Mouse (Mus musculus): ENCODE measurements around the gene Rem1. TPM values are rescaled to one million over a fixed set of nuclear protein-coding genes. Genes with fewer than 3 reads are reported as not detected.

The Rem1 gene
- total and polyA plus RNA-seq, 3 experiments: not detected

- TF ChIP-seq POLR2AphosphoS5 (IDR thresholded peaks at IDR 0.05; ENCODE audit: insufficient replicate concordance, low read depth, low read length) (no peak), GATA2 (IDR thresholded peaks at IDR 0.05; ENCODE audit: borderline replicate concordance, low read depth, low read length) (no peak), TAL1 (conservative IDR thresholded peaks at IDR 0.05; ENCODE audit: low read depth, low read length) (no peak), GATA1 (IDR thresholded peaks at IDR 0.05; ENCODE audit: borderline replicate concordance, low read length) (no peak), CTCF (IDR thresholded peaks at IDR 0.05; ENCODE audit: low read depth, low read length) (no peak)
- Histone ChIP-seq H3K4me3 (ENCODE audit: low read depth, low read length) (no peak overlapping the region), H3K4me1 (ENCODE audit: insufficient read depth, low read depth, low read length) (no peaks in the 10 kb centered on the region; the same call in 1 of the 2 replicates), H3K36me3 (replicated peaks) (no peaks in the 10 kb centered on the region), H3K27me3 (ENCODE audit: insufficient read depth, low read length) (peaks cover 4% of the 10 kb centered on the region; the same call in 1 of the 2 replicates), H3K9me3 (replicated peaks) (no peaks in the 10 kb centered on the region)
- ATAC-seq (ENCODE audit: extremely low read depth, insufficient number of reproducible peaks, low FRiP score, poor library complexity, severe bottlenecking) (no peak), DNase-seq (ENCODE audit: low spot score) (no peak)
These were observed 14.6 kb upstream of the Rem1 start for GRCm38 (mm10) chr2:152612193-152612592.

- H3K4me1 ChIP-seq (ENCODE audit: insufficient read depth, low read depth, low read length): no peaks in the 10 kb centered on the region; the same call in 1 of the 2 replicates
- TF ChIP-seq POLR2AphosphoS5 (IDR thresholded peaks at IDR 0.05; ENCODE audit: insufficient replicate concordance, low read depth, low read length) (no peak), TAL1 (conservative IDR thresholded peaks at IDR 0.05; ENCODE audit: low read depth, low read length) (no peak), GATA1 (IDR thresholded peaks at IDR 0.05; ENCODE audit: borderline replicate concordance, low read length) (no peak), CTCF (IDR thresholded peaks at IDR 0.05; ENCODE audit: low read depth, low read length) (peak; percentile 70)
- no peaks in the 10 kb centered on the region for H3K36me3 ChIP-seq (replicated peaks)
- peaks cover 12% of the 10 kb centered on the region for H3K27me3 ChIP-seq (ENCODE audit: insufficient read depth, low read length)
- no peak; the same call in 1 of the 2 replicates for ATAC-seq (ENCODE audit: extremely low read depth, insufficient number of reproducible peaks, low FRiP score, poor library complexity, severe bottlenecking)
- peak; percentile 74 for DNase-seq (ENCODE audit: low spot score)
- no peaks in the 10 kb centered on the region for H3K9me3 ChIP-seq (replicated peaks)
- H3K4me3 ChIP-seq (ENCODE audit: low read depth, low read length): no peak overlapping the region
These were observed 11.2 kb upstream of the Rem1 start for GRCm38 (mm10) chr2:152615563-152615962.

- Histone ChIP-seq H3K36me3 (replicated peaks) (no peaks in the 10 kb centered on the region), H3K27me3 (ENCODE audit: insufficient read depth, low read length) (peaks cover 11% of the 10 kb centered on the region), H3K4me3 (ENCODE audit: low read depth, low read length) (no peak overlapping the region), H3K4me1 (ENCODE audit: insufficient read depth, low read depth, low read length) (no peaks in the 10 kb centered on the region; the same call in 1 of the 2 replicates), H3K9me3 (replicated peaks) (no peaks in the 10 kb centered on the region)
- ATAC-seq (ENCODE audit: extremely low read depth, insufficient number of reproducible peaks, low FRiP score, poor library complexity, severe bottlenecking) (no peak), DNase-seq (ENCODE audit: low spot score) (no peak)
- TF ChIP-seq CTCF (IDR thresholded peaks at IDR 0.05; ENCODE audit: low read depth, low read length): no peak
- no peak for TF ChIP-seq GATA2 (IDR thresholded peaks at IDR 0.05; ENCODE audit: borderline replicate concordance, low read depth, low read length)
- no peak for TF ChIP-seq POLR2AphosphoS5 (IDR thresholded peaks at IDR 0.05; ENCODE audit: insufficient replicate concordance, low read depth, low read length)
- no peak for TF ChIP-seq TAL1 (conservative IDR thresholded peaks at IDR 0.05; ENCODE audit: low read depth, low read length)
- no peak for TF ChIP-seq GATA1 (IDR thresholded peaks at IDR 0.05; ENCODE audit: borderline replicate concordance, low read length)
These were observed 10.3 kb upstream of the Rem1 start for GRCm38 (mm10) chr2:152616470-152616869.

GRCm38 (mm10) chr2:152617374-152617773, 9.4 kb upstream of the Rem1 start:
- H3K4me1 ChIP-seq (ENCODE audit: insufficient read depth, low read depth, low read length): no peaks in the 10 kb centered on the region; the same call in 1 of the 2 replicates
- no peak for TF ChIP-seq TAL1 (conservative IDR thresholded peaks at IDR 0.05; ENCODE audit: low read depth, low read length)
- TF ChIP-seq GATA1 (IDR thresholded peaks at IDR 0.05; ENCODE audit: borderline replicate concordance, low read length): no peak
- no peak for TF ChIP-seq CTCF (IDR thresholded peaks at IDR 0.05; ENCODE audit: low read depth, low read length)
- H3K4me3 ChIP-seq (ENCODE audit: low read depth, low read length): no peak overlapping the region
- no peaks in the 10 kb centered on the region for H3K36me3 ChIP-seq (replicated peaks)
- H3K9me3 ChIP-seq (replicated peaks): no peaks in the 10 kb centered on the region
- DNase-seq (ENCODE audit: low spot score) (no peak), ATAC-seq (ENCODE audit: extremely low read depth, insufficient number of reproducible peaks, low FRiP score, poor library complexity, severe bottlenecking) (no peak)
- H3K27me3 ChIP-seq (ENCODE audit: insufficient read depth, low read length): peaks cover 8% of the 10 kb centered on the region

GRCm38 (mm10) chr2:152620367-152621134, 6.2 kb upstream of the Rem1 start:
- no peak for ATAC-seq (ENCODE audit: extremely low read depth, insufficient number of reproducible peaks, low FRiP score, poor library complexity, severe bottlenecking)
- H3K27me3 ChIP-seq (ENCODE audit: insufficient read depth, low read length): peaks cover 10% of the 10 kb centered on the region
- no peaks in the 10 kb centered on the region; the same call in 1 of the 2 replicates for H3K4me1 ChIP-seq (ENCODE audit: insufficient read depth, low read depth, low read length)
- no peaks in the 10 kb centered on the region for H3K9me3 ChIP-seq (replicated peaks)
- no peaks in the 10 kb centered on the region for H3K36me3 ChIP-seq (replicated peaks)
- H3K4me3 ChIP-seq (ENCODE audit: low read depth, low read length): no peak overlapping the region
- no peak for DNase-seq (ENCODE audit: low spot score)
- TF ChIP-seq TAL1 (conservative IDR thresholded peaks at IDR 0.05; ENCODE audit: low read depth, low read length) (no peak), GATA1 (IDR thresholded peaks at IDR 0.05; ENCODE audit: borderline replicate concordance, low read length) (no peak), GATA2 (IDR thresholded peaks at IDR 0.05; ENCODE audit: borderline replicate concordance, low read depth, low read length) (no peak), POLR2AphosphoS5 (IDR thresholded peaks at IDR 0.05; ENCODE audit: insufficient replicate concordance, low read depth, low read length) (no peak), CTCF (IDR thresholded peaks at IDR 0.05; ENCODE audit: low read depth, low read length) (no peak)

GRCm38 (mm10) chr2:152622151-152622550, 4.6 kb upstream of the Rem1 start:
- H3K4me3 ChIP-seq (ENCODE audit: low read depth, low read length): no peak overlapping the region
- DNase-seq (ENCODE audit: low spot score) (no peak), ATAC-seq (ENCODE audit: extremely low read depth, insufficient number of reproducible peaks, low FRiP score, poor library complexity, severe bottlenecking) (no peak)
- no peaks in the 10 kb centered on the region for H3K36me3 ChIP-seq (replicated peaks)
- no peak for TF ChIP-seq CTCF (IDR thresholded peaks at IDR 0.05; ENCODE audit: low read depth, low read length)
- no peak for TF ChIP-seq POLR2AphosphoS5 (IDR thresholded peaks at IDR 0.05; ENCODE audit: insufficient replicate concordance, low read depth, low read length)
- no peak for TF ChIP-seq GATA2 (IDR thresholded peaks at IDR 0.05; ENCODE audit: borderline replicate concordance, low read depth, low read length)
- TF ChIP-seq TAL1 (conservative IDR thresholded peaks at IDR 0.05; ENCODE audit: low read depth, low read length): no peak
- TF ChIP-seq GATA1 (IDR thresholded peaks at IDR 0.05; ENCODE audit: borderline replicate concordance, low read length): no peak
- peaks cover 13% of the 10 kb centered on the region for H3K27me3 ChIP-seq (ENCODE audit: insufficient read depth, low read length)
- H3K9me3 ChIP-seq (replicated peaks): no peaks in the 10 kb centered on the region
- no peaks in the 10 kb centered on the region for H3K4me1 ChIP-seq (ENCODE audit: insufficient read depth, low read depth, low read length)
